Mouse (Mus musculus) limb, embryonic 11.5 days (tissue): ENCODE results near the gene Zfp30. TPM values are rescaled to one million over a fixed set of nuclear protein-coding genes. Genes with fewer than 3 reads are reported as not detected.

Experiments used
- ATAC-seq: fragments of 200-750 bp; cut with Nextera tagmentation; 2 replicates; pipeline ENCODE4 v1.8.0; 2017; ENCODE audit warnings: low read depth; ENCODE audit not compliant: insufficient number of reproducible peaks, low FRiP score, low TSS enrichment
- DNase-seq: peaks from one replicate; pipeline ENCODE4 v3.0.0-alpha.2; 2015; ENCODE audit warnings: low spot score
- H3K27ac ChIP-seq: fragments of 300-500 bp; sonication (generic); replicated peaks from 2 replicates; pipeline ENCODE4 v1.5.1; 2014; ENCODE audit warnings: low read depth, mild to moderate bottlenecking, low read length
- H3K27me3 ChIP-seq: fragments of 300-500 bp; sonication (generic); 2 replicates; pipeline ENCODE4 v1.6.1; 2014; ENCODE audit warnings: mild to moderate bottlenecking, low read length, mixed read lengths; ENCODE audit not compliant: control insufficient read depth, insufficient read depth
- H3K36me3 ChIP-seq: fragments of 300-500 bp; sonication (generic); 2 replicates; pipeline ENCODE4 v1.6.1; 2014; ENCODE audit warnings: mild to moderate bottlenecking, low read length, moderate library complexity, mixed read lengths; ENCODE audit not compliant: control insufficient read depth, insufficient read depth
- H3K4me1 ChIP-seq: fragments of 300-500 bp; sonication (generic); 2 replicates; pipeline ENCODE4 v1.6.1; 2014; ENCODE audit warnings: low read length, mixed read lengths; ENCODE audit not compliant: control insufficient read depth, insufficient read depth
- H3K4me2 ChIP-seq: fragments of 300-500 bp; sonication (generic); 2 replicates; pipeline ENCODE4 v1.6.1; 2014; ENCODE audit warnings: low read depth, mild to moderate bottlenecking, moderate library complexity; ENCODE audit not compliant: severe bottlenecking
- H3K4me3 ChIP-seq: fragments of 300-500 bp; sonication (generic); 2 replicates; pipeline ENCODE4 v1.5.1; 2014; ENCODE audit warnings: low read depth, low read length
- H3K9ac ChIP-seq: fragments of 300-500 bp; sonication (generic); 2 replicates; pipeline ENCODE4 v1.6.1; 2014; ENCODE audit warnings: mild to moderate bottlenecking, low read length
- H3K9me3 ChIP-seq: fragments of 300-500 bp; sonication (generic); 2 replicates; pipeline ENCODE4 v1.6.1; 2016; ENCODE audit warnings: low read length; ENCODE audit not compliant: control insufficient read depth
- WGBS: fragments of 180-500 bp; shearing (Covaris S2); extraction: QIAGEN DNeasy Blood & Tissue Kit; methylation state at CpG from one replicate; pipeline ENCODE4 v1.1.7; 2014; 5-methylcytosine and 5-hydroxymethylcytosine counted together
- polyA plus RNA-seq: library from polyadenylated mRNA; unstranded; fragments of >200 nt; fragmentation: Nextera tagmentation; extraction: Ambion mirVana; gene quantifications from 2 replicates; pipeline ENCODE4 v1.2.1, GENCODE M21; 2014

The Zfp30 gene
- 8.9 and 9.0 TPM in 2 replicates for polyA plus RNA-seq

DNA sequence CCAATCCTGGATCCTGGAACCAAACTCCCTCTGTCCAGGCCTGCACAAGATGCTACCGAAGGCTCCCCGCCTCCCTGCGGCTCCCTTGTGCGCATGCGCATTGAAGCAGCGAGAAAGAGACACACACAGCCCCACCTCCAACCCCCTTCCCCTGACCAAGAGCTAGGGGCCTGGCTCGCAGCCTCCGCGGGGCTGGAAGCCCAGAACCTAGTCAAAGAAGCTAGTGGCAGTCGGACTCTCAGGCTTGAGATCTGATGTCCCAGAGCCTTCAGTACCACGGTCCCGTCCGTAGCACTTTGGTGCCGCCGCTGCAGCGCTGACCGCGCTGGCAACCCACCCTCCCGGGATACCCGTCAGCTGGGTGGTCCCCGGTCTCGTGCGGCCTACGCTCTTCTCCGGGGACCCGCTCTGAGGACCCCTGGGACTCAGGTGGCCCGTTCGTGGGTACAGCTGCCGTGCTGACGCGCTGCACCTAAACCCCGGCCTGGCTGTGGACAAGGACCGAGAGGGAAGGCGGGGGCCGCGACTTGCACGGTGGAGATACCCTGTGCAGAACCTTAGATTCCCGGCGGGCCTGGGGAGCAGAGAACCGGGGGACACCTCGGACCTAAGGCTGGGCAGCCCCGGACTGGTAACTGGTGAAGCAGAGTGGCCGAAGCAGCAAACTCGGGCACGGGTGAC is at the start of gene Zfp30:
TSS of gene Zfp30 (plus strand) at position 128 of the 681 bp plus-strand sequence.
- no peaks in the 10 kb centered on the region for H3K9me3 ChIP-seq
- H3K4me1 ChIP-seq, result peaks cover 6% of the 10 kb centered on the region
- H3K4me3 ChIP-seq, result peak within 1 kb of the TSS; percentile 82
- H3K36me3 ChIP-seq, result peaks cover under 1% of the 10 kb centered on the region; the same call in 1 of the 2 replicates
- under 1% methylated on average over 45 of the region's 45 CpGs for WGBS
- DNase-seq (peak; percentile 93), ATAC-seq (peak; percentile 96)
- H3K4me2 ChIP-seq, result peak within 1 kb of the TSS; percentile 78
- H3K27ac ChIP-seq, result peak within 1 kb of the TSS; percentile 64
- peak within 1 kb of the TSS; percentile 89 for H3K9ac ChIP-seq
- H3K27me3 ChIP-seq, result no peaks in the 10 kb centered on the region

DNA sequence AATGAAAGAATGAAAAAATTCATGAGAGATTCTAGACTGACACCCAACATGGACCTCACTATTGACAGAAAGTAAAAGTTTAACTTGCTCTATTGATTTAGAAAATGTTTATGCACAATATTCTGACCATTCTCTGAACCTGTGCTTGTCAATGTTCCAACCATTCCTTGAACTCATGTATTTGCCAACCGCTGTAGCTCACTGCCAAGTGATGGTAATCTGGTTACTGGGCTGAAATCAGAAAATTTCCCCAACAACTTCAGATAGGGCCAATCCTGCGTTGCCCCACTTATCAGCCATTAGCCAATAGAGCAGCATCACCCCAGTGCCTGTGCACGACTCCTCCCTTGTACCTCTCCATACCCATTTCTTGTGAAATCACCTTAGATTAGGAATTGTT is 41.5 kb upstream of the Zfp30 start:
- ATAC-seq, result no peak
- no peak overlapping the region for H3K27ac ChIP-seq
- no peak overlapping the region for H3K9ac ChIP-seq
- 79% methylated on average over 3 of the region's 3 CpGs for WGBS
- H3K4me2 ChIP-seq, result no peak overlapping the region
- no peaks in the 10 kb centered on the region for H3K4me1 ChIP-seq
- no peaks in the 10 kb centered on the region for H3K36me3 ChIP-seq
- H3K4me3 ChIP-seq, result no peak overlapping the region
- H3K27me3 ChIP-seq, result no peaks in the 10 kb centered on the region
- no peak for DNase-seq
- H3K9me3 ChIP-seq, result no peaks in the 10 kb centered on the region

DNA sequence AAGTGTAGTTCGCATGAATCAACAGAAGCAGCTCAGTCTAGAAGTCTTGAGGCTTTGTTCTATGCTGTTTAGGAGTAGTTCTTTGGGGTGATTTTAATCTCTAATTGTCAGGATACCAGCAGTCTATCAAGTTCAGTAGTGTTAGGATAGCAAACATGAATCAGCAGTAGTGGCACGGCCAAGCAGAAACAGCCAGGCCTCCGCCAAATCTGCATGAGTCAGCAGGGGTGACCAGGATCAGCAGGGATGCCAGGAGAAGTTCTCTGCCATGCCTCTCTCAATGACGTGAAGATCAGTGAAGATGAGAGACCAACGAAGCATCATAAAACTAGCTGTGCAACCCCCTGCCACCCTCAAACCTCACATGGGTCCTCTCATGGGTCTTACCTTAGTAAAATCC is 23.3 kb upstream of the Zfp30 start:
- DNase-seq (no peak), ATAC-seq (no peak)
- Histone ChIP-seq H3K4me2 (no peak overlapping the region), H3K27ac (no peak overlapping the region), H3K9ac (no peak overlapping the region), H3K27me3 (no peaks in the 10 kb centered on the region), H3K36me3 (no peaks in the 10 kb centered on the region), H3K4me3 (no peak overlapping the region), H3K9me3 (no peaks in the 10 kb centered on the region), H3K4me1 (no peaks in the 10 kb centered on the region)
- WGBS, result 79% methylated on average over 5 of the region's 5 CpGs

DNA sequence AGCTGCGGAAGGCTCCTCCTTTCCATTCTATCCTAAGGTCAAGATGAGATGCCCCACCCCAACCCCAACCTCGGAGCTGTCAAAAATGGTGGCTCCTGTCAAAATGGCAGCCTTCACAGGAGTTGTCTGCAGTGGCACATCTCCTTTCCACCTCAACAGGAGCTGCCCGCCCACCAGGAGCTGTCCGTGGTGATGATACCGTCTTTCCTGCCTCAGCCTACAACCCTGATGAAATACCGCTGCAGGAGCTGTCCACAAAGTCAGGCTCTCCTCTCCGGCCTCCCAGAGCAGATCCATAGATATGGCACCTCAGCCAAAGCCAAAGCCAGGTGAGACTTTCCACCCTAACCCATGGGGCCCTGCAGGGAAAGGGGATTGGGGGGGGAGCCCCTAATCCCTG is 19.1 kb upstream of the Zfp30 start:
- Histone ChIP-seq H3K9ac (no peak overlapping the region), H3K4me1 (peaks cover 3% of the 10 kb centered on the region; the same call in 1 of the 2 replicates), H3K9me3 (no peaks in the 10 kb centered on the region), H3K4me3 (no peak overlapping the region), H3K27ac (no peak overlapping the region), H3K36me3 (no peaks in the 10 kb centered on the region), H3K4me2 (no peak overlapping the region), H3K27me3 (no peaks in the 10 kb centered on the region)
- ATAC-seq (no peak), DNase-seq (no peak)
- WGBS, result 76% methylated on average over 7 of the region's 7 CpGs

DNA sequence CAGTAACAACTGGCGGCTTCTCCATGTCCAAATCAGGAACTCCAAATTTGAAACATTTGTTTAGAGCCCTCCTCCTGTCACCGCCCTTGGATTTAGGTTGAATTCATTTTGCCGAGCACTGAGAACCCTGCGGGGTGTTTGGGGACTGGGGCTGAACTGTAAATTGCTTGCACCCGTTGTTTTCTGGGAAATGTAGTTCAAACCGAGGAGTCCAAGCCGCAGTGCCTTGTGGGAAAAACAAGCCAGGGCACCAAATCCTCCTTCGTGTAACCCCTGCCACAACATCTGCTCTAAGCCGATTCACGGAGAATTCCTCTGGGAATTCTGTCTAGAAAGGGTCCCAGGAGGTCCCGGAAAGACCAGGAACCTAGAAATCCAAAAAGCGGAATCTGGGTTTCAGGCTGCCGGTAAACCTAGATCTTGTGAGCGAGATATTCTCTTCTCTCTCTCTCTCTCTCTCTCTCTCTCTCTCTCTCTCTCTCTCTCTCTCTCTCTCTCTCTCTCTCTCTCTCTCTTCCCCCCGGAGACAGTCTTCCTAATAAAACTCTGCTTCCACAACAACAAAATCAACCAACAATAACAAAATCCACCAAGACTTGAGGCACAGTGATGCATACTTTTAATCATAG is 16.6 kb upstream of the Zfp30 start:
- Histone ChIP-seq H3K4me2 (peak overlapping the region; percentile 74), H3K4me1 (peaks cover 3% of the 10 kb centered on the region; the same call in 1 of the 2 replicates), H3K9ac (peak overlapping the region; percentile 55; the same call in 1 of the 2 replicates), H3K4me3 (peak overlapping the region; percentile 67), H3K27ac (no peak overlapping the region), H3K27me3 (no peaks in the 10 kb centered on the region), H3K9me3 (no peaks in the 10 kb centered on the region), H3K36me3 (no peaks in the 10 kb centered on the region)
- DNase-seq, result peak; percentile 83
- WGBS, result 2% methylated on average over 14 of the region's 15 CpGs
- ATAC-seq, result peak; percentile 52; the same call in 1 of the 2 replicates

DNA sequence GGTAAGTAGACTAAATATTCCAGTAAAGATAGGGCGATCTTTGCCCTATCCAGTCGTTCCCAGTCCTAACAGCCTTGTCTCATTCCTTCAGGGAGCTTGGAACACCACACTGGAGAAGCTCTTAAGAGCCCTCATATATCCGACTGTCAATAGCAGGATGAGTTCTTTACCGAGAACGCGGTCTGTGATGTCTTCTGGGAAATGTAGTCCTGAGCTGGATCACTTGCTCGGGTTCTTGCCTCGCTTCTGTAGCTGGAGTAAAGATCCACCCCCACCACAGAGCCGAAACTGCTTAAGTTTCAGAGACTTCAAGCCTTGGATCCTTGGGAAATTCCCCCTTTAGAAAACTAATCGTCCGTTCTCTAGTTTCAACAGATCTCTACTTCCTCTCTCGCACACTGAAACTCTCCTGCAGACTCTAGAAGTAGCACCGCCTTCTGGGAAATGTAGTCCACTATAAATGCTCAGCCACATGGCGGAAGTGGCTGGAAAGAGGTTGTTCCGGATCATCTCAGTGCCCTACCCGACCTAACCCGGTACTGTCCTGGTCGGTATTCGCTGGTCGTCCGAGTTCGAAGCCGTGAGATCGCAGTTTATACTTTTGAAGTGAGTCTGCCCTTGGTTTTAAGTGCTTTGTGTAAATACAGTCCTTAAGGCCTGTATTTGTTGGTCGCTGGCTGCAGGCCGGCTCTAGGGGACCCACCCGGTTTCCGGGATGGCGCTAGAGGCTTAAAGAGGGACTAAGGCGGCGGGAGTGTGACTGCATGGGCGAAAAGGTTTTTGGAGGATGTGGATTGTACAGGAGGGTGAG is 15.5 kb upstream of the Zfp30 start, which contains the start of gene Zfp84:
TSS of gene Zfp84 (plus strand) at position 463 of the 811 bp plus-strand sequence.
- no peaks in the 10 kb centered on the region for H3K27me3 ChIP-seq
- H3K4me1 ChIP-seq, result peaks cover 3% of the 10 kb centered on the region; the same call in 1 of the 2 replicates
- WGBS, result under 1% methylated on average over 32 of the region's 32 CpGs
- peak within 1 kb of the TSS; percentile 67 for H3K4me3 ChIP-seq
- H3K36me3 ChIP-seq, result no peaks in the 10 kb centered on the region
- DNase-seq (peak; percentile 88), ATAC-seq (peak; percentile 91)
- H3K9me3 ChIP-seq, result no peaks in the 10 kb centered on the region
- peak within 1 kb of the TSS; percentile 57; the same call in 1 of the 2 replicates for H3K27ac ChIP-seq
- H3K9ac ChIP-seq, result peak within 1 kb of the TSS; percentile 63
- H3K4me2 ChIP-seq, result peak within 1 kb of the TSS; percentile 74

DNA sequence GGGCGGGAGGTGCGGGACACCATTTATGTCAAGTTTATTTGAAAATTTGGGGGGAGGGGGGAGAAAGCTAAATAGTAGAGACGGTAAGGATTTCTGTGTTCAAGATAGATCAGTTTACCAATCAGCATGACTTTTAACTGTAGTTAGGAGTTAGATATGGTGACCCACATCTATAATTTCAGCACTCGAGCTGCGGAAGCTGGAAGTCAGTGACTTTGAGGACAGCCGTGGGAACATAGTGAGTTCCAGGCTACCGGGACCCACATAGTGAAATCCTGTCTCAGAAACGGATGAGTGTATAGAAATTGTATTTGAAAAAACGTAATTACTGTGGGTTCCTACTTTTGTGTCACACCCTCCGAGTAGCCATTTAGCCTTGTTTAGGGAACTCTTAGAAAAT is 14.8 kb upstream of the Zfp30 start:
- H3K4me1 ChIP-seq, result peaks cover 3% of the 10 kb centered on the region; the same call in 1 of the 2 replicates
- DNase-seq (no peak), ATAC-seq (no peak)
- H3K9me3 ChIP-seq, result no peaks in the 10 kb centered on the region
- H3K36me3 ChIP-seq, result peaks cover 3% of the 10 kb centered on the region; the same call in 1 of the 2 replicates
- H3K27ac ChIP-seq, result no peak overlapping the region
- 8% methylated on average over 10 of the region's 10 CpGs for WGBS
- peak overlapping the region; percentile 74 for H3K4me2 ChIP-seq
- no peaks in the 10 kb centered on the region for H3K27me3 ChIP-seq
- peak overlapping the region; percentile 63 for H3K9ac ChIP-seq
- H3K4me3 ChIP-seq, result peak overlapping the region; percentile 67

DNA sequence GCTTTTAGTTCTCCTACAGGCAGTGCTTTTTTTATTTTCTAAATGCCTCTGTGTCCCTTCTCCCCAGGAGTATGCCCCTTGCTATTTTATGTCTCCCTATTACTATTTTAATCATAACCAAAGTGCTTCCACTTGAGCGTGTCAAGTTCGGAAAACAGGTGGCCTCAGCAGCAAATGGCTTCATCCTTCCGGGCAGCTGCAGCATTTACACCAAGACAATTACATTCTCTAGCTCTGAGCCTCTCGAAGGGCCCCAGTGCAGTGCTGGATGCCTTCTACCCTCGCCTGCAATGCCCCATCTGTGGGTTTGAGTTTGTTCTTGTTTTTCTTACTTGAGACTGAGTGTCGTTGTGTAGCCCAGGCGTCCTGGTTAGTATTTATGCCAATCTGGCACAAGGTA is 10.3 kb upstream of the Zfp30 start:
- ATAC-seq, result no peak
- H3K36me3 ChIP-seq, result peaks cover 33% of the 10 kb centered on the region
- no peaks in the 10 kb centered on the region for H3K27me3 ChIP-seq
- no peak overlapping the region for H3K9ac ChIP-seq
- no peak overlapping the region for H3K4me3 ChIP-seq
- H3K4me1 ChIP-seq, result peaks cover 3% of the 10 kb centered on the region; the same call in 1 of the 2 replicates
- no peak overlapping the region for H3K27ac ChIP-seq
- no peak overlapping the region for H3K4me2 ChIP-seq
- WGBS, result 89% methylated on average over 7 of the region's 7 CpGs
- no peaks in the 10 kb centered on the region; the same call in 1 of the 2 replicates for H3K9me3 ChIP-seq
- DNase-seq, result no peak
